Mouse (Mus musculus) hindbrain, embryonic 15.5 days (tissue): ENCODE results near the gene Gm21188. TPM values are rescaled to one million over a fixed set of nuclear protein-coding genes. Genes with fewer than 3 reads are reported as not detected.
"Not testable (repeated sequence)": the region's sequence is repeated elsewhere in the genome, so short reads cannot be mapped to it uniquely, and the experiment has no call there.

Experiments used
- ATAC-seq: fragments of 200-750 bp; cut with Nextera tagmentation; 2 replicates; pipeline ENCODE4 v1.8.0; 2017; ENCODE audit warnings: low read depth, moderate number of reproducible peaks, moderate TSS enrichment; ENCODE audit not compliant: low FRiP score
- H3K27ac ChIP-seq: fragments of 300-500 bp; sonication (generic); replicated peaks from 2 replicates; pipeline ENCODE4 v1.5.1; 2015; ENCODE audit warnings: mild to moderate bottlenecking, inconsistent platforms
- H3K27me3 ChIP-seq: fragments of 300-500 bp; sonication (generic); 2 replicates; pipeline ENCODE4 v1.6.1; 2015; ENCODE audit warnings: control low read depth, inconsistent platforms
- H3K36me3 ChIP-seq: fragments of 300-500 bp; sonication (generic); 2 replicates; pipeline ENCODE4 v1.6.1; 2015; ENCODE audit warnings: control low read depth, inconsistent platforms
- H3K4me1 ChIP-seq: fragments of 300-500 bp; sonication (generic); replicated peaks from 2 replicates; pipeline ENCODE4 v1.6.1; 2015; ENCODE audit warnings: control low read depth, inconsistent platforms
- H3K4me2 ChIP-seq: fragments of 300-500 bp; sonication (generic); 2 replicates; pipeline ENCODE4 v1.6.1; 2015; ENCODE audit warnings: moderate library complexity, mild to moderate bottlenecking, inconsistent platforms
- H3K4me3 ChIP-seq: fragments of 300-500 bp; sonication (generic); 2 replicates; pipeline ENCODE4 v1.5.1; 2015; ENCODE audit warnings: mild to moderate bottlenecking, inconsistent platforms
- H3K9ac ChIP-seq: fragments of 300-500 bp; sonication (generic); 2 replicates; pipeline ENCODE4 v1.6.1; 2015; ENCODE audit warnings: inconsistent platforms
- H3K9me3 ChIP-seq: fragments of 300-500 bp; sonication (generic); 2 replicates; pipeline ENCODE4 v1.6.1; 2016; ENCODE audit warnings: control low read depth, inconsistent platforms
- WGBS: fragments of 180-500 bp; shearing (Covaris S2); methylation state at CpG from one replicate; pipeline ENCODE4 v1.1.7; 2015; 5-methylcytosine and 5-hydroxymethylcytosine counted together
- polyA plus RNA-seq: library from polyadenylated mRNA; unstranded; fragments of >200 nt; fragmentation: Nextera tagmentation; extraction: Ambion mirVana; gene quantifications from 2 replicates; pipeline ENCODE4 v1.2.1, GENCODE M21; 2015

The Gm21188 gene
- polyA plus RNA-seq, 1 experiment from 2014 or later: not detected

GRCm38 (mm10) chr13:120046422-120047209, 5.4 kb downstream of the Gm21188 start:
- H3K27me3 ChIP-seq, H3K9ac ChIP-seq, H3K9me3 ChIP-seq, H3K4me3 ChIP-seq, H3K4me2 ChIP-seq, H3K36me3 ChIP-seq, H3K4me1 ChIP-seq, H3K27ac ChIP-seq: not testable (repeated sequence)
- ATAC-seq: peak; percentile 45; the same call in 1 of the 2 replicates
- 4% methylated on average over 10 of the region's 40 CpGs for WGBS

DNA sequence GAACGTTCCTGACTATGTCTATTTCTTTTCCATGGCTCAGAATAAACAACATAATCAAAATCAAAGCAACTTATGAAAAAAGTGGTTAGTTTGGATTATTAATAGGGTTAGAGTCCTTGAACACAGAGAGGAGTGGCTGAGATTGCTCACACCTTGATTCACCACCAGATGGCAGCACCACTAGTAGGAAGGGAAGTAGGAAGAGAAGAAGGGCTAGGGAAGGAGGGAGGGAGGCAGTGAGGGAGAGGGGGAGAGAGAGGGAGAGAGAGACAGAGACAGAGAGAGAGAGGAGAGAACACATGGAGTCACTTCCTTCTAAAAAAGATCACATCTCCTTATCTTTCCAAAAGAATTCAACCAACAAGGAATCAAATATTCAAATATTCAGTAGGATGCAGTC, 10.8 kb downstream of the Gm21188 start:
- not testable (repeated sequence) for H3K36me3 ChIP-seq, H3K4me3 ChIP-seq, ATAC-seq, H3K4me1 ChIP-seq, H3K9ac ChIP-seq, H3K27ac ChIP-seq, H3K4me2 ChIP-seq, H3K9me3 ChIP-seq
- peaks cover 13% of the 10 kb centered on the region for H3K27me3 ChIP-seq
- WGBS: no CpG with 5 or more reads among the region's 1 CpGs

GRCm38 (mm10) chr13:120037881-120038280, 14.1 kb downstream of the Gm21188 start:
- WGBS: 3% methylated on average over 6 of the region's 6 CpGs
- H3K4me2 ChIP-seq, ATAC-seq, H3K4me3 ChIP-seq, H3K9me3 ChIP-seq, H3K36me3 ChIP-seq, H3K9ac ChIP-seq, H3K4me1 ChIP-seq, H3K27ac ChIP-seq: not testable (repeated sequence)
- peaks cover 18% of the 10 kb centered on the region for H3K27me3 ChIP-seq

GRCm38 (mm10) chr13:120036577-120037115, 15.3 kb downstream of the Gm21188 start:
- not testable (repeated sequence) for H3K27ac ChIP-seq, H3K36me3 ChIP-seq, H3K4me2 ChIP-seq, H3K4me3 ChIP-seq, H3K9ac ChIP-seq, H3K9me3 ChIP-seq, H3K4me1 ChIP-seq, ATAC-seq
- peaks cover 18% of the 10 kb centered on the region for H3K27me3 ChIP-seq
- under 1% methylated on average over 23 of the region's 25 CpGs for WGBS

- H3K4me3 ChIP-seq, H3K27ac ChIP-seq, H3K4me2 ChIP-seq, H3K4me1 ChIP-seq, H3K9me3 ChIP-seq, H3K9ac ChIP-seq, H3K36me3 ChIP-seq, ATAC-seq: not testable (repeated sequence)
- H3K27me3 ChIP-seq: peaks cover 18% of the 10 kb centered on the region
- WGBS: 0% methylated on average over 12 of the region's 18 CpGs
These were observed 16.8 kb downstream of the Gm21188 start for GRCm38 (mm10) chr13:120035151-120035550.

GRCm38 (mm10) chr13:120034637-120035036, 17.4 kb downstream of the Gm21188 start:
- H3K4me1 ChIP-seq, H3K9ac ChIP-seq, H3K4me2 ChIP-seq, H3K36me3 ChIP-seq, ATAC-seq, H3K9me3 ChIP-seq, H3K4me3 ChIP-seq, H3K27ac ChIP-seq: not testable (repeated sequence)
- peaks cover 18% of the 10 kb centered on the region for H3K27me3 ChIP-seq
- 2% methylated on average over 3 of the region's 10 CpGs for WGBS

- not testable (repeated sequence) for H3K36me3 ChIP-seq, H3K27ac ChIP-seq, H3K9me3 ChIP-seq, H3K4me3 ChIP-seq, H3K4me2 ChIP-seq, H3K9ac ChIP-seq, H3K4me1 ChIP-seq, ATAC-seq
- 3% methylated on average over 19 of the region's 19 CpGs for WGBS
- H3K27me3 ChIP-seq: peaks cover 17% of the 10 kb centered on the region
These were observed 18.3 kb downstream of the Gm21188 start for GRCm38 (mm10) chr13:120033516-120034190.

- not testable (repeated sequence) for H3K36me3 ChIP-seq, H3K27me3 ChIP-seq, H3K4me1 ChIP-seq, H3K9me3 ChIP-seq, H3K27ac ChIP-seq, H3K4me3 ChIP-seq, H3K4me2 ChIP-seq, H3K9ac ChIP-seq, ATAC-seq
- 1% methylated on average over 16 of the region's 16 CpGs for WGBS
These were observed 20.3 kb downstream of the Gm21188 start for GRCm38 (mm10) chr13:120031676-120032075.

DNA sequence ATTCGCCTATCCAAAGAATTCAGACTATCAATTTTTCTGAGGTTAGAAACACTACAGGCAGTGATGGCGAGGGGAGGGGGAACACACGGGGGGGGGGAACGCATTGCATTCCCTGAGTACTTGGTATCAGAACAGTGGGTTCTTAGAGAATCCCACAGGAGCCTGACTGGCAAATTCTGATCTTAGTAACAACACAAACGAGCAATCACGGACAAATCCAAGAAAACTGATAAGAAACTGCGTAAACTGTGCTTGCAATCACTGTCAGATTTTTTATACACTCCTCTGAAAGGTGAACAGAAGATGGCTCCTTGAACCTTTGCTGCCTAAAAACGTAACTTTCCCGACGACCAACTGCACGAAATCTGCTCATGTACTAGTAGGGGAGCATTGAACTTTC, 24.6 kb downstream of the Gm21188 start:
- H3K4me3 ChIP-seq, H3K4me1 ChIP-seq, H3K36me3 ChIP-seq, H3K9ac ChIP-seq, H3K4me2 ChIP-seq, ATAC-seq, H3K27ac ChIP-seq, H3K9me3 ChIP-seq: not testable (repeated sequence)
- H3K27me3 ChIP-seq: peaks cover 18% of the 10 kb centered on the region
- 2% methylated on average over 11 of the region's 11 CpGs for WGBS

DNA sequence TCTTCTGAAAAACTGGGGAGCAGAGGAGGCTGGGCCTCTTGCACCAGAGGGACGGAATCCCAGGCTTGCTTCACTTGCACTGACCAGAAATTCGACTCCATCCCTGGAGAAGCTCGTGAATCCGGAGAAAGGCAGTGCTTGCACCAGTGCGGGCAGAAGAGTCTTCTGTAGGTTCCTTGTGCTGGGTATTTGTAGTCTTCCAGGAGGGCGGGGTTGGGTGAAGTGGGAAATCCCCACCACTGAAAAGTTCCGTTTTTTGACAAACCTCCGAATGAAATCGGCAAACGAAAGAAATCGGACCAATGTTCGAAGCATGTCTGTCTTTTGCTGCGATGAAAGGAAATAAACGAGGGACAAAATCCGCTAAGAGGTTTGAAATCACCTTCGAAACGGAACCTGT, 25.1 kb downstream of the Gm21188 start, which contains the start of gene Gm36079:
TSS of gene Gm36079 (minus strand) at position 101 of the 400 bp plus-strand sequence.
- H3K4me2 ChIP-seq, H3K4me3 ChIP-seq, H3K27ac ChIP-seq, ATAC-seq, H3K9ac ChIP-seq, H3K9me3 ChIP-seq, H3K36me3 ChIP-seq, H3K4me1 ChIP-seq: not testable (repeated sequence)
- WGBS: 0% methylated on average over 3 of the region's 17 CpGs
- H3K27me3 ChIP-seq: peaks cover 18% of the 10 kb centered on the region

GRCm38 (mm10) chr13:120026373-120026772, 25.6 kb downstream of the Gm21188 start:
- H3K4me1 ChIP-seq, H3K4me2 ChIP-seq, H3K9me3 ChIP-seq, H3K27ac ChIP-seq, H3K4me3 ChIP-seq, H3K36me3 ChIP-seq, H3K9ac ChIP-seq: not testable (repeated sequence)
- peak; percentile 27; the same call in 1 of the 2 replicates for ATAC-seq
- WGBS: 0% methylated on average over 3 of the region's 13 CpGs
- peaks cover 18% of the 10 kb centered on the region for H3K27me3 ChIP-seq

- not testable (repeated sequence) for ATAC-seq, H3K27ac ChIP-seq
- H3K27me3 ChIP-seq: peaks cover 18% of the 10 kb centered on the region
These were observed 26.4 kb downstream of the Gm21188 start for GRCm38 (mm10) chr13:120025576-120025975.

More at GRCm38 (mm10) chr13:120025576-120025975, 26.4 kb downstream of the Gm21188 start:
- H3K9me3 ChIP-seq, H3K4me1 ChIP-seq, H3K4me2 ChIP-seq, H3K4me3 ChIP-seq, H3K9ac ChIP-seq, H3K36me3 ChIP-seq: not testable (repeated sequence)
- WGBS: 11% methylated on average over 4 of the region's 4 CpGs
